Mouse (Mus musculus): ENCODE results near the gene Gm14862. TPM values are rescaled to one million over a fixed set of nuclear protein-coding genes. Genes with fewer than 3 reads are reported as not detected.

Gm14862 gene
- total RNA-seq (2012; rRNA removed) (not detected in 2 replicates), total RNA-seq (2014; rRNA removed) (not detected in 2 replicates), polyA plus RNA-seq (2012; ENCODE audit: insufficient read length, low read depth) (not detected in 2 replicates)

DNA sequence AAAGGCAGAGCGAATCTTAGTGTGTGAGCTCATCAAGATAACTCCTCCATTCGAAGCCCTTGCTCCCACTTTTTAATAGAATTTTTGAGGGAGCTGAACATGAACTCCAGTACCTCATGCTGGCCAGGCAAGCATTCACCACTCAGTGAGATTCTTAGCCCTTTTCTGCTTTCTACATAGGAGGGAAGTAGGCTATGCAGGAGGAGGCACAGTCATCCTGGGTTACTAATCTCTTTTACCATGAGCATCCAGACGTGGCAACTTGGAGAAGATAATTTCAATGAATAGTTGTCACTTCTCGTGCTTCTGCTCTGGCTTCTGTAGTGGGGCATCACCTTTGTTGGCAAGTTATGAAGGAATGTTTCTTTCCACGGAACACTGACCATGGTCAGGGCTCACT, at the start of gene Gm14862:
TSS of gene Gm14862 (minus strand) at position 134 of the 400 bp plus-strand sequence.
- H3K4me1 ChIP-seq (ENCODE audit: control insufficient read depth in 1 of 2, insufficient read depth in 2 of 2) = peaks cover 0 to 5% of the 10 kb centered on the region in 2 experiments; a peak in 1 of 4 replicates
- H3K79me2 ChIP-seq (replicated peaks; ENCODE audit: control insufficient read depth, extremely low read depth, insufficient read depth, poor library complexity, severe bottlenecking) = no peaks in the 10 kb centered on the region
- no peaks in the 10 kb centered on the region for H3K27me3 ChIP-seq (replicated peaks)
- no peak within 1 kb of the TSS for H3K4me3 ChIP-seq (replicated peaks in 1 of 3; ENCODE audit: low read depth in 2 of 3, low read length in 2 of 3, poor library complexity in 1 of 3)
- no peaks in the 10 kb centered on the region for H3K9me3 ChIP-seq (replicated peaks; ENCODE audit: low read length)
- no peaks in the 10 kb centered on the region for H3K36me3 ChIP-seq (replicated peaks in 1 of 2; ENCODE audit: control insufficient read depth in 1 of 2, insufficient read depth in 1 of 2, low read length in 1 of 2)
- no peak for TF ChIP-seq ZNF384 (IDR thresholded peaks at IDR 0.05; ENCODE audit: low read depth, low read length)
- no peak for TF ChIP-seq USF2 (conservative IDR thresholded peaks at IDR 0.05; ENCODE audit: low read depth, low read length)
- TF ChIP-seq UBTF (IDR thresholded peaks at IDR 0.05; ENCODE audit: low read depth, low read length) = no peak
- TF ChIP-seq IRF4 (IDR thresholded peaks at IDR 0.05; ENCODE audit: low read depth, low read length) = no peak
- TF ChIP-seq POLR2AphosphoS2 (IDR thresholded peaks at IDR 0.05; ENCODE audit: low read depth, low read length) = no peak
- no peak for TF ChIP-seq JUND (conservative IDR thresholded peaks at IDR 0.05; ENCODE audit: low read depth, low read length)
- TF ChIP-seq CTCF (conservative IDR thresholded peaks at IDR 0.05 in 1 of 2, IDR thresholded peaks at IDR 0.05 in 1 of 2; ENCODE audit: low read depth in 2 of 2, low read length in 2 of 2) = no peak
- no peak for TF ChIP-seq PAX5 (IDR thresholded peaks at IDR 0.05; ENCODE audit: low read length)
- TF ChIP-seq MAX (IDR thresholded peaks at IDR 0.05; ENCODE audit: low read length) = no peak
- no peak for TF ChIP-seq MYC (IDR thresholded peaks at IDR 0.05; ENCODE audit: low read depth, low read length)
- no peak for TF ChIP-seq KAT2A (IDR thresholded peaks at IDR 0.05; ENCODE audit: insufficient replicate concordance, low read length)
- no peak for TF ChIP-seq RCOR1 (conservative IDR thresholded peaks at IDR 0.05; ENCODE audit: low read depth, low read length)
- TF ChIP-seq ZC3H11A (IDR thresholded peaks at IDR 0.05; ENCODE audit: low read depth, low read length) = no peak
- no peak for TF ChIP-seq TBP (conservative IDR thresholded peaks at IDR 0.05; ENCODE audit: low read depth, low read length)
- no peak for TF ChIP-seq E2F4 (IDR thresholded peaks at IDR 0.05; ENCODE audit: insufficient replicate concordance, low read depth, low read length)
- no peak for TF ChIP-seq NRF1 (IDR thresholded peaks at IDR 0.05; ENCODE audit: low read depth, low read length)
- no peak for TF ChIP-seq ELF1 (IDR thresholded peaks at IDR 0.05; ENCODE audit: low read depth, low read length)
- no peak for TF ChIP-seq SMC3 (IDR thresholded peaks at IDR 0.05; ENCODE audit: low read depth, low read length)
- TF ChIP-seq ETS1 (conservative IDR thresholded peaks at IDR 0.05; ENCODE audit: low read depth, low read length) = no peak
- no peak for TF ChIP-seq ZKSCAN1 (IDR thresholded peaks at IDR 0.05; ENCODE audit: borderline replicate concordance, low read depth, low read length)
- no peak within 1 kb of the TSS for H3K27ac ChIP-seq (ENCODE audit: insufficient read depth, low read depth)
- dilution Hi-C loops (cut with MboI; ENCODE audit: extremely low pct_ligation_motif_present, extremely low pct_unique_long_range_greater_than_20kb, low sequenced_read_pairs) (no loop called here), in situ Hi-C loops (cut with MboI; ENCODE audit: low pct_ligation_motif_present, low pct_unique_long_range_greater_than_20kb, low sequenced_read_pairs) (no loop called here)
- no peak within 1 kb of the TSS for H3K9ac ChIP-seq (ENCODE audit: insufficient read depth, low read depth)
- DNase-seq (ENCODE audit: extremely low read depth) = no peak
- no peak within 1 kb of the TSS for H3K4me2 ChIP-seq (ENCODE audit: insufficient read depth, low read depth, poor library complexity, severe bottlenecking)

DNA sequence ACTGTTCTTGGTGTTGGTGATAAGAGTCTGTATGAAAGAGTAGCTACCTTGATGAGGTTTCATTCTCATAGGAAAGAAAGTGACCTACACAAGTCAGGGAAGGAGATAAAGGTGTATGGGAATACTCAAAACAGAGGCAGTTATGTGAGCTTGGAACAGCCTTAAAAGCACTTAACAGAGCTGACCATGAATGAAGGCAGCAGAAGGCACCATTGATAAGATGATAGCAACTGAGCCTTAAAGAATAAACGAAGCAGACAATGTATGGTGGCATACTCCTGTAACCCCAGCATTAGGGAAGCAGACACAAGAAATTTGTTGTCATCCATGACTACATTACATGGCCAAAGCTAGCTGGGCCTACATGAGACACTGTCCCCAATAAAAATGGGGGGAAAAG, 46.8 kb upstream of the Gm14862 start:
- H3K9ac ChIP-seq (ENCODE audit: insufficient read depth, low read depth) = no peak overlapping the region
- in situ Hi-C loops (cut with MboI; ENCODE audit: low pct_ligation_motif_present, low pct_unique_long_range_greater_than_20kb, low sequenced_read_pairs) = no loop called here

More for the DNA sequence above, 46.8 kb upstream of the Gm14862 start:
- dilution Hi-C loops (cut with MboI; ENCODE audit: extremely low pct_ligation_motif_present, extremely low pct_unique_long_range_greater_than_20kb, low sequenced_read_pairs) = no loop called here
- TF ChIP-seq HCFC1 (IDR thresholded peaks at IDR 0.05; ENCODE audit: low read depth, low read length) (no peak), KAT2A (IDR thresholded peaks at IDR 0.05; ENCODE audit: insufficient replicate concordance, low read length) (no peak), JUND (conservative IDR thresholded peaks at IDR 0.05; ENCODE audit: low read depth, low read length) (no peak), PAX5 (IDR thresholded peaks at IDR 0.05; ENCODE audit: low read length) (no peak), CTCF (conservative IDR thresholded peaks at IDR 0.05 in 1 of 2, IDR thresholded peaks at IDR 0.05 in 1 of 2; ENCODE audit: low read depth in 2 of 2, low read length in 2 of 2) (no peak), RCOR1 (conservative IDR thresholded peaks at IDR 0.05; ENCODE audit: low read depth, low read length) (no peak), TBP (conservative IDR thresholded peaks at IDR 0.05; ENCODE audit: low read depth, low read length) (no peak), BHLHE40 (IDR thresholded peaks at IDR 0.05; ENCODE audit: low read depth, low read length) (no peak), GABPA (IDR thresholded peaks at IDR 0.05; ENCODE audit: insufficient replicate concordance, low read depth, low read length) (no peak), RAD21 (IDR thresholded peaks at IDR 0.05; ENCODE audit: low read depth, low read length) (no peak)
- no peak for DNase-seq (ENCODE audit: extremely low read depth)
- Histone ChIP-seq H3K4me1 (ENCODE audit: control insufficient read depth in 1 of 2, insufficient read depth in 2 of 2) (no peaks in the 10 kb centered on the region), H3K27ac (ENCODE audit: insufficient read depth, low read depth) (no peak overlapping the region), H3K27me3 (replicated peaks) (no peaks in the 10 kb centered on the region), H3K4me3 (replicated peaks in 1 of 3; ENCODE audit: low read depth in 2 of 3, low read length in 2 of 3, poor library complexity in 1 of 3) (no peak overlapping the region), H3K9me3 (replicated peaks; ENCODE audit: low read length) (no peaks in the 10 kb centered on the region), H3K36me3 (replicated peaks in 1 of 2; ENCODE audit: control insufficient read depth in 1 of 2, insufficient read depth in 1 of 2, low read length in 1 of 2) (no peaks in the 10 kb centered on the region), H3K79me2 (replicated peaks; ENCODE audit: control insufficient read depth, extremely low read depth, insufficient read depth, poor library complexity, severe bottlenecking) (no peaks in the 10 kb centered on the region), H3K4me2 (ENCODE audit: insufficient read depth, low read depth, poor library complexity, severe bottlenecking) (no peak overlapping the region)

Data from CH12.LX (cell line).